Mouse (Mus musculus): ENCODE results near the gene Cc2d1a.

The Cc2d1a gene

GRCm38 (mm10) chr8:84177405-84177804 lies 29.7 kb upstream of the Cc2d1a start:
- DNase-seq (ENCODE audit: low spot score) = no peak

GRCm38 (mm10) chr8:84176560-84176959 lies 28.8 kb upstream of the Cc2d1a start:
- no peak for DNase-seq (ENCODE audit: low spot score)

GRCm38 (mm10) chr8:84173861-84174260 lies 26.1 kb upstream of the Cc2d1a start:
- DNase-seq (ENCODE audit: low spot score) = no peak

DNA sequence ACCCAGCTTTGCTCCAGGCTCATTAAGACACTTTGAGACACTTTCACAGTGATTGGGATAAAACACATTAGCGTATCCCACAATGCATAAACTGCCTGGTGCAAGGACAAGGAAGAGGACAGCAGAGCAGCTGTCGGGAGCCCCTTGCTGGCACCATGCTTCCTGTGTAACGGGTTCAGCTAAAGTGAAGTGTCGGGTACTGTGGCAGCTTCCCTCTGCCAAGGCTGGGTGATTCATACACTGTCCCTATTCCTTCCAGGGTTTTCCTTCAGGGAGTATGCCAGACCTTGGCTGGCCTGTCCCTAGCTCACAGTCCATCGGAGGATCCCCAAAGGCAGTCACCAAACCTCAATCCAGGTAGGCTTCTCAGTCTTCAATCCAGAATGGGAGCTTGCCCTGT lies 22.4 kb upstream of the Cc2d1a start:
- DNase-seq (ENCODE audit: low spot score) = no peak

DNA sequence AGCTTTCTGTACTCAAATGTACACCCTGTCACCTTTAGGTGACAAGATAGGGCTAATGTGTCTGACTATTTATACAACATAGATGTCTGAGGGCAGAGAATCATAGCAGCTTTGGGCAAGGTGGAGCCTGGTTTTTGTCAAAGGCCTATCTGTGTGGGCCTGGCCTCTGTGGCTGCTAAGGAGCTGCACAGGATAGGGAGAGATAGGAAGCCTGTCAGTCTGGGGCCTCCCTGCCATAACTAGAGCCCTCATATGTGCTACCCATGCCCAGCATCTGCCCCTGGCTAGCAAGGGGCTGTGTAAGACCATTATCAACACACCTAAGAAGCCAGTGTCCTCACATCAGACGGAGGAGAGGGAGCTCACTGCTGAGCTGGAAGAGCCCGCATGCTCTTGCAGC lies 20.0 kb upstream of the Cc2d1a start:
- no peak for DNase-seq (ENCODE audit: low spot score)

- DNase-seq (ENCODE audit: low spot score) = no peak
These were observed 9.9 kb upstream of the Cc2d1a start for GRCm38 (mm10) chr8:84157620-84158019.

DNA sequence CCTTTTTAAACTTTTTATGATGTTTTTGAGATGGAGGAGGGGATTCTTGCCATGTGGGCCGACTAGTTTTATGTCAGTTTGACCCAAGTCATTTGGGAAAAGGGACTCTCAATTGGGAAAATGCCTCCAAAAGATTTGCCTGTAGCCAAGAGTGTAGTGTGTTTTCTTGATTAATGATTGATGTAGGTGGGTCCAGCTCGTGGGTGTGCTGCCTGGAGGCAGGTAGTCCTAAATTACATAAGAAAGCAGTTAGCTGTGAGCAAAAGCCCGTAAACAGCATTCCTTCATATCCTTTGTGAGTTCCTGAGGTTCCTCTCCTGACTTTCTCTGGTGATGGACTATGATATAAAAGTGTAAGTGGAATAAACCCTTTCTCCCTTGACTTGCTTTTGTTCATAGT lies 1.4 kb upstream of the Cc2d1a start:
- DNase-seq (ENCODE audit: low spot score) = no peak

GRCm38 (mm10) chr8:84148531-84148850 lies 755 bp upstream of the Cc2d1a start:
- DNase-seq (ENCODE audit: low spot score) = no peak

GRCm38 (mm10) chr8:84147324-84147766 lies 391 bp downstream of the Cc2d1a start:
- no peak for DNase-seq (ENCODE audit: low spot score)

GRCm38 (mm10) chr8:84144636-84145245 lies 3.0 kb downstream of the Cc2d1a start:
- no peak for DNase-seq (ENCODE audit: low spot score)

- no peak for DNase-seq (ENCODE audit: low spot score)
These were observed 6.9 kb downstream of the Cc2d1a start for GRCm38 (mm10) chr8:84140838-84141237.

DNA sequence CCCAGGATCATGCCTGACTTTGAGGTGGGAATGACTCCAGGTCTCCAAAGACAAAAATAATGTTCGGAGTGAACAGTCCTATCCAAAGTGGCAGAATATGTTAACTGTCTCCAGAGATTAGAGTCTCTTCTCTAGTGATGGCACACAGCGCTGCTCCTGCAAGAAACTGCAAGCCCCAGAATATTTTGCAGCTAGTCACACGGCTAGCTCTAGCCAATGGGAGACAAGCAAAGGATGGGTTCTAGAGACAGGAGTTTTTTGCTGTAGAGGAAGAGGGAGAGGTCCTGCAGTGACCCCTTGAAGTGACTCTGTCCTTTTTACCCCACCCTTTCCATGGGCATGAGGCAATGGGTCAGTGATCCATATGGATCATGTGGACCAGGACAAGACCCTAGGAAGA lies 9.9 kb downstream of the Cc2d1a start:
- no peak for DNase-seq (ENCODE audit: low spot score)

DNA sequence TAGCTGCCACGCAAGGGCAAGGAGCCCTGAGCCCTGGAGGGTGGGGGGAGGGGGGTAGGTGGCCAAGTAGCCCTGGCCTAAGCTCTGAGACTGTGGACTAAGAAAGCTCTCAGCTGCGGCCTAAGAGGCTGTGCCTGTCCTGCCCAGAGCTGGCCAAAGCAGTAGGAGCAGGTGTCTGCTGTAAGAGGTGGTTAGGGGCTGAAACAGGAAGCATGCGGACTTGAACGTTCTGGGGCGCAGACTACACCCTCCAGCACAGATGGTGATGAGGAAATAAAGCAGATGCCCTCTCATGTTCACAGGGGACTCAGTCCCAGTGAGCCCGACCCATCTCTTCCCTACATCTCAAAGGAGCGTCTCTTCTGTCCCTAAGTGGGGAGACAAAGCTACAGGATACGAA lies 15.5 kb downstream of the Cc2d1a start:
- DNase-seq (ENCODE audit: low spot score) = no peak

GRCm38 (mm10) chr8:84130806-84131205 lies 16.9 kb downstream of the Cc2d1a start:
- no peak for DNase-seq (ENCODE audit: low spot score)

DNA sequence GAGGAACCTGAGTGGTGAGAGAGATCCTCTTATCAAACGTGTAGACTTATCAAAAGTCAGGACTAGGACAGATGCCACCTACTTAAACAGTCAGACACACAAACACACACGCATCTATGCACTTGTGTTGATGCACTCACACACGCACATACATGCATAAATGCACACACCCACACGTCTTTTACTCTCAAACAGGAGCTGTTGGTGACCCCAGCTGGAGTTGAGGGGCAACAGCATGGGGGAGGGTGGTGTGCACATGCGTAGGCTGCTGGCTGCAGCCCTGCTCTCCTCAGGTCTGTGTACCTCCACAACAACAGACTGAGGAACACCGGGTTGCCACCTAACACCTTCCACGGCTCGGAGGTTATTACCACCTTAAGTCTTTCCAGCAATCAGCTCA lies 19.5 kb downstream of the Cc2d1a start:
- no peak for DNase-seq (ENCODE audit: low spot score)

- no peak for DNase-seq (ENCODE audit: low spot score)
These were observed 20.4 kb downstream of the Cc2d1a start for GRCm38 (mm10) chr8:84127202-84127901.

DNA sequence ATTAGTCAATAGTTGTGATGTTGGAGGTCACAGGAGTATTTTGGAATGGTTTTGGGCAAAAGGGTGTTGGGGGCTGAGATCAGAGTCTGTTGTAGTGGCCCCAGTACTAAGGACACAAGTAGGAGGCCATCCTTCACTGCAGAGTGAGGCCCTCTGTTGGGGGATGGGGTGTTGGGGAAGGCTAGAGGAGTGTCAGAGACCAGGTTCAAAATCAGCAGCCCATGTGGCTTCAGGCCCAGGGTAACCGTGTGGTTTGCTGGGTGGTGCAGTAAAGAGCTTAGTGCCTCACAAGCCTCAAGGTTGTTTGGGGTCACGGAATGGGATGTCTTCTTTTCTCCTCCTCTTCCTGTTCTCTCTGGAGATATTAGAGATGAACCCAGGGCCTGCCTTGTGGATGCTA lies 21.0 kb downstream of the Cc2d1a start:
- DNase-seq (ENCODE audit: low spot score) = no peak

GRCm38 (mm10) chr8:84125656-84126055 lies 22.1 kb downstream of the Cc2d1a start, which contains the start of gene Podnl1:
TSS of gene Podnl1 (plus strand) at chr8:84125989.
- DNase-seq (ENCODE audit: low spot score) = peak; percentile 93

DNA sequence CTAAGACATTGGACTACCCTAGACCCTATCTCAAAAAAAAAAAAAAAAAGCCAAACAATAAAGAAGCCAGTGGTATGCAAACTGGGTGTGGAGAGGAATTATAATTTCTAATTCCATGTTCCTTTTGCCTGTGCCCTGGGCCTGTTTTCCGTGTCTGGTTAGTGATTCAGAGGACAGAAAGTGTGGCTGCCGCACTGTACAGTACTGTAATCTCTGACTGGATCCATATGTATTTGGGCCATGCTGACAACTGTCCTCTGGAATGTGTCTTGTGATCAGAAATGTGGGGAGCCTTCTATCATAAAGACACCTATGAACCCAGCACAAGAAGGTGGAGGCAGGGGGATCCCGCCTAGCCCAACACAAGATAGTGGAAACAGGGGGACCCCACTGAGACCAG lies 25.6 kb downstream of the Cc2d1a start:
- DNase-seq (ENCODE audit: low spot score) = no peak

DNA sequence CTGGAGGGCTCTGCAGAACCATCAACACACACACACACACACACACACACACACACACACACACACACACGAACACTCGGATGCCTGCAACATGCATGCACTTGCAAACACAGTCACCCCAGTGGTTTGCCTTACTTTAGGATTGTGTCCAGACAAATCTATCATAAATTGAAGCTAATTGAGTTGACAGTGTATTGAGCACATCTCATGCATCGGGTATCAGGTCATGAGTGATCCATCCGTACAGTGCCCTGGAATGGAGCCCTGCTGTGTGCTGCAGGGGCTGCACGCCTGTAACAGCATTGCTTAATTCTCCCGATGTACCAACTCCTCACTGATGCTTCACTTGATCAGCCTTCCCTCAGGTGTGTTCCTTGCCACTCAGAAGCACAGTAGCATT lies 32.1 kb downstream of the Cc2d1a start:
- no peak for DNase-seq (ENCODE audit: low spot score)

- no peak for DNase-seq (ENCODE audit: low spot score)
These were observed 41.3 kb downstream of the Cc2d1a start for GRCm38 (mm10) chr8:84106216-84107040.

DNA sequence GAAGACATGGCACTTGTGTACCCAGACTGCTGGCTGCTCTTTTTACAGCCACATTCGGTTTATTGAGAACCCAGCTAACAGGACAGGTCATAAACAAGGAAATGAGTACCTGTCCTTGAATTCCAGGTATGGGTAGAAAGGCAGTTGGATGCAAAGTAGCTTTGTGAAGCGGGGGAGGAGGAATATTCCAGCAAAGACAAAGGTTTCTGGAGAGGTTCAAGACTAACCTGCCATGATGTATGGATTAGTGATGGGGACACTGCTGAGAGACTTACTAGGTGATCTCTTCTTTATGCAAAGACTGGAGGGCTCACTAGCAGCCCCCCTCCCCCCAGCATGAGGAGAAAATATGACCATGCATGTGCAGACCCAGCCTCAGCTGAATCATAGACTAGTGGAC lies 42.1 kb downstream of the Cc2d1a start:
- DNase-seq (ENCODE audit: low spot score) = no peak
